Mouse (Mus musculus): Measurements from ENCODE around the gene Inha. TPM values are rescaled to one million over a fixed set of nuclear protein-coding genes. Genes with fewer than 3 reads are reported as not detected.

Gene Inha
- 4.1 and 5.5 TPM in 2 replicates for polyA plus RNA-seq (2015; fragmentation: Nextera tagmentation; extraction: Ambion mirVana)

DNA sequence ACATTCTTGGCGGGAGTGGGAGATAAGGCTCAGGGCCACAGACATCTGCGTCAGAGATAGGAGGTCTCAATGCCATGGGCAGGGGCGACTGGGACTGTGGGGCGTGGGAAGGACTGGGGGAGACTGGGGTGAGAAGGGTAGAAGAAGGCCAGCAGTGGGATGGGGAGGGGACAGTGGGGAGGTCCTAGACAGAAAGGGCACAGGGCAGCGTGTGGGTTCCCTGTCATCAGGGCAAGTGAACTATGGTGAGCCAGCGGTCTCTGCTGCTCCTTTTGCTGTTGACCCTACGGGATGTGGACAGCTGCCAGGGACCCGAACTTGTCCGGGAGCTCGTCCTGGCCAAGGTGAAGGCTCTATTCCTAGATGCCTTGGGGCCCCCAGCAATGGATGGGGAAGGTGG is at the start of gene Inha:
Inha (plus strand) TSS at position 72 of the 400 bp plus-strand sequence.
- 34% methylated on average over 10 of the region's 10 CpGs for WGBS
- Histone ChIP-seq H3K27ac (ENCODE audit: low read length) (peak within 1 kb of the TSS; percentile 100), H3K4me3 (ENCODE audit: low read length) (peak within 1 kb of the TSS; percentile 92), H3K27me3 (ENCODE audit: control insufficient read depth, insufficient read depth, low read length) (no peaks in the 10 kb centered on the region), H3K36me3 (ENCODE audit: control insufficient read depth, insufficient read depth) (0 out of 2 replicates have a peak, but pooled peaks cover 4% of the 10 kb centered on the region), H3K9me3 (replicated peaks; ENCODE audit: control insufficient read depth, low read length) (no peaks in the 10 kb centered on the region), H3K4me2 (ENCODE audit: low read depth, low read length) (peak within 1 kb of the TSS; percentile 89), H3K9ac (ENCODE audit: low read length) (peak within 1 kb of the TSS; percentile 99), H3K4me1 (ENCODE audit: control insufficient read depth, insufficient read depth, low read length) (peaks cover 59% of the 10 kb centered on the region)
- ATAC-seq (replicated peaks; ENCODE audit: extremely low read depth, insufficient read depth, low FRiP score) = no peak

DNA sequence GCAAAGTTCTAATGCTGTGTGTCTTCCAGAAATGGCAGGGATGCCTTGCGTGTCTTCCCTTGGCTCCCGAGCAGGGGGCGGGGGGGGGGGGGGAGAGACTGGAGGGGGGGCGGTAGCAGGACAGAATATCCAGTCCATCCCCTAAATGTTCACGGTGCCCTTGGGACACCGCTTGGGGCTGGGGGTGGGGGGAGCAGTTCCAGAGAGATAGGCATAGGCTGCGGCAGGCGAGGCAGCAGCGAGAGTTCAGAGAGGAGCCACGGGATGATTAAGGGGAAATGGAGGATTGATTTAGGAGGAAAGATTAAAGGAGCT is 49.2 kb upstream of the Inha start:
- ATAC-seq (replicated peaks; ENCODE audit: extremely low read depth, insufficient read depth, low FRiP score) = no peak
- H3K9ac ChIP-seq (ENCODE audit: low read length) = no peak overlapping the region
- H3K27ac ChIP-seq (ENCODE audit: low read length) = no peak overlapping the region
- no peak overlapping the region for H3K4me3 ChIP-seq (ENCODE audit: low read length)
- no peaks in the 10 kb centered on the region for H3K9me3 ChIP-seq (replicated peaks; ENCODE audit: control insufficient read depth, low read length)
- no peaks in the 10 kb centered on the region for H3K36me3 ChIP-seq (ENCODE audit: control insufficient read depth, insufficient read depth)
- peaks cover 44% of the 10 kb centered on the region for H3K27me3 ChIP-seq (ENCODE audit: control insufficient read depth, insufficient read depth, low read length)
- 7% methylated on average over 10 of the region's 10 CpGs for WGBS
- peaks cover 11% of the 10 kb centered on the region for H3K4me1 ChIP-seq (ENCODE audit: control insufficient read depth, insufficient read depth, low read length)
- H3K4me2 ChIP-seq (ENCODE audit: low read depth, low read length) = peak overlapping the region; percentile 70; the same call in 1 of the 2 replicates

DNA sequence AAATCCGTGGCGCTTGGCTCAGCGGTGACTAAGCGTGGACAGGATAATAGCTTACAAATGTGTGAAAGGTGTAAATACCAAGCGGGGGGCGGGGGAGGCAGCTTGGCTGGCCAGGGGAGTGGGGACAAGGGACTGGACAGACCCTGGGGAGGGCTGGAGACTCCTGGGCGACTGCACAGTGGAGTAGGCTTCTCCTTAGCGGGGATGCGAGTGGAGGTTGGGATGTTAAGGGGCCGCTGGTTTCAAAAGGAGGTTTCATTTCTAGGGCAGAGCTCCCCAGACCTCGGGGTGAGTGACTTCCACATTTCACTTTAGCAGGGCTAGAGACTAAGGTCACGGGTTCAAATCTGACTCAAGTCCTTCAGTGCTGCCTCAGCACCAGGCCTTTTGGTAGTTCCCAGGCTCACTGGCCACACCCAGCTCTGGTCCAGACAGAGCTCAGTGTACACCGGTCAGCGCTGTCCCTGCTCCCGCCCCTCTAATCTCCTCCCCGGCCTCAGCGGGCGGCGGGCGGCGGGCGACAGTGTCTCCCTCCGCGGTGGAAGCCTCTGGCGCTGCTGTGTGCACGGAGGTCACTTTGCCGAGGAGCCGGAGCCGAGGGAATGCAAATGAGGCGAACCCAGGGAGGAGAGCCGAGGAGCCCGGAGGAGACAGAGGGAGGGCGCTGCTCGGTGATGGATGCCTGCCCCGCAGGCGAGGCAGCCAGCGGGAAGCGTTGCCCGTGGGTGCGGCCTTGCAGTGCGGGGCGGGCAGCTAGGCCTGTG is 48.7 kb upstream of the Inha start:
- Histone ChIP-seq H3K4me3 (ENCODE audit: low read length) (peak overlapping the region; percentile 48), H3K4me1 (ENCODE audit: control insufficient read depth, insufficient read depth, low read length) (peaks cover 11% of the 10 kb centered on the region), H3K27ac (ENCODE audit: low read length) (0 out of 2 replicates have a peak overlapping the region, but pooled peaks have one; percentile 39), H3K9ac (ENCODE audit: low read length) (peak overlapping the region; percentile 71), H3K27me3 (ENCODE audit: control insufficient read depth, insufficient read depth, low read length) (peaks cover 40% of the 10 kb centered on the region), H3K9me3 (replicated peaks; ENCODE audit: control insufficient read depth, low read length) (no peaks in the 10 kb centered on the region), H3K36me3 (ENCODE audit: control insufficient read depth, insufficient read depth) (no peaks in the 10 kb centered on the region), H3K4me2 (ENCODE audit: low read depth, low read length) (peak overlapping the region; percentile 70)
- 3% methylated on average over 40 of the region's 42 CpGs for WGBS
- ATAC-seq (replicated peaks; ENCODE audit: extremely low read depth, insufficient read depth, low FRiP score) = peak; percentile 67

DNA sequence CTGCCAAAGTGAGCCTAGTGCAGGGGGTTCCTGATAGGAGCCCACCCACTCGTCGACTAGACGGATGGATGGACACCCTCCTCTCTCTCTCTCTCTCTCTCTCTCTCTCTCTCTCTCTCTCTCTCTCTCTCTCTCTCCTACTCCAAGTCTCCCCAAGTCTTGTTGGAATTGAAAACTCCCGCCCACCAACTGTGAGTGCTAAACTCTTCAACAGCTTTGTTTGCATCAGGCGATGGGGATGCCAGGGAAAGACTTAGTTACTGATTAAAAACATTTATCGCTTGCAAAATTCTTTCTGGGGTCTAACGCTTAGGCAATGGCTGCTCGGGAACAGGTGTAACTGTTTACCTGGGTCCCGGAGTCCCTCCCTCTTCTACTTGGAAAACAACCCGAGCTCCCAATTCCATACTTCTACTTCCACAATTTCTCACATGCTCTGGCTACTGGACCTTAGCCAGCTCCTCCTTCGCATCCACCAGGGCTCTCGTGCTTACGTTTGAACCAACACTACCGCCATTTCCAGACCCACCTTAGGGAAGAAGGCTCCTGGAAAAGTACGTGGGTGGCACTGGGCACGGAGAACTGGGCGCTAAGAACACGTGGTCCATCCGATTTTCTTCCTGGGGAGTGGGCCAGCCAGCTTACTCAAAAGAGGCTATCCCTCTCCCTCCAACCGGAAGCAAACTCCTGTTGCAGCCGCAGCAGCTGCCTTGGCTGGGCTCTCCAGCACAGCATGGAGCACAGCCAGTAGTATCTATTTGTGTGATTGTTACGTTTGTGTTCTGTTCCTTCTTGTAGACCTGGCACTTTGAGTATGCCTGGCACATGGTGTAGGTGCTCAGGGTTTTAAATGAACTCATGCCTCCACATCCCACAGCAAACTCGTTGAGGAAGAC is 47.8 kb upstream of the Inha start:
- WGBS = 14% methylated on average over 23 of the region's 23 CpGs
- Histone ChIP-seq H3K27ac (ENCODE audit: low read length) (peak overlapping the region; percentile 39; the same call in 1 of the 2 replicates), H3K9ac (ENCODE audit: low read length) (peak overlapping the region; percentile 71), H3K4me1 (ENCODE audit: control insufficient read depth, insufficient read depth, low read length) (peaks cover 15% of the 10 kb centered on the region), H3K36me3 (ENCODE audit: control insufficient read depth, insufficient read depth) (no peaks in the 10 kb centered on the region), H3K4me2 (ENCODE audit: low read depth, low read length) (peak overlapping the region; percentile 70), H3K27me3 (ENCODE audit: control insufficient read depth, insufficient read depth, low read length) (peaks cover 33% of the 10 kb centered on the region), H3K9me3 (replicated peaks; ENCODE audit: control insufficient read depth, low read length) (no peaks in the 10 kb centered on the region), H3K4me3 (ENCODE audit: low read length) (peak overlapping the region; percentile 48)
- no peak for ATAC-seq (replicated peaks; ENCODE audit: extremely low read depth, insufficient read depth, low FRiP score)

DNA sequence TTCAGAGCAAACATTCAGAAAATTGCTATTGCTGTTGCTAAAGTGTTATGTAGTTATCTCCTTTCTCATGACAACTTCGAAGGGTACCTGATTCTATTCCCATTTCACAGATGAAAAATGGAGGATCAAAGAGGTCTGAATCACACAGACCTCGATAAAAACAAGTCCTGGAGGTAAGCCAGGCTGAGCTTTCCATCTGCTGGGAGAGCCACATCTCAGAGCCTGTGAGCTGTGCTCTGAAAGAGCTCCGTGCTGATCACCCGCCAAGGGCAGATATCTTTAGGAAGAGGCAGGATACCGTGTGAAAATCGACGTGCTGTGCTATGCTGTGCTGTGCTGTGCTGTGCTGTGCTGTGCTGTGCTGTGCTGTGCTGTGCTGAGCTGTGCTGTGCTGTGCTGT is 46.6 kb upstream of the Inha start:
- 38% methylated on average over 7 of the region's 7 CpGs for WGBS
- no peaks in the 10 kb centered on the region for H3K36me3 ChIP-seq (ENCODE audit: control insufficient read depth, insufficient read depth)
- no peak overlapping the region for H3K4me2 ChIP-seq (ENCODE audit: low read depth, low read length)
- H3K4me3 ChIP-seq (ENCODE audit: low read length) = no peak overlapping the region
- H3K27me3 ChIP-seq (ENCODE audit: control insufficient read depth, insufficient read depth, low read length) = peaks cover 33% of the 10 kb centered on the region
- no peaks in the 10 kb centered on the region for H3K9me3 ChIP-seq (replicated peaks; ENCODE audit: control insufficient read depth, low read length)
- peaks cover 15% of the 10 kb centered on the region for H3K4me1 ChIP-seq (ENCODE audit: control insufficient read depth, insufficient read depth, low read length)
- no peak for ATAC-seq (replicated peaks; ENCODE audit: extremely low read depth, insufficient read depth, low FRiP score)
- H3K9ac ChIP-seq (ENCODE audit: low read length) = no peak overlapping the region
- no peak overlapping the region for H3K27ac ChIP-seq (ENCODE audit: low read length)

DNA sequence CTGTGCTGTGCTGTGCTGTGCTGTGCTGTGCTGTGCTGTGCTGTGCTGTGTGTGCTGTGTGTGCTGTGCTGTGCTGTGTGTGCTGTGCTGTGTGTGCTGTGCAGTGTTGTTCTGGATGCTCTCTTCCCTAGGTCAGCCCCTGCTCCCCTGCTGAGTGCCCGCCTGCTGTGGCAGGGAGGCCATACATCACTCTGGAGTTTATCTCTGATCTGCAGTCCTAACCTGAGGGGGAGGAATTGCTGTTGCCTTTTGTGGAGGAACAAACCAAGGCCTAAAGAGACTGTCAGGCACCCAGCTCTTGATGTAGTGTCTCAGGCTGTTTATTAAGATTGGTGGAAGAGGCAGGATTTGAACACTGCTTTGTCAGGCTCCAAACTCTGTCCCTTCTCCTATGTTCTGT is 44.2 kb upstream of the Inha start:
- Histone ChIP-seq H3K9me3 (replicated peaks; ENCODE audit: control insufficient read depth, low read length) (no peaks in the 10 kb centered on the region), H3K4me3 (ENCODE audit: low read length) (no peak overlapping the region), H3K4me1 (ENCODE audit: control insufficient read depth, insufficient read depth, low read length) (peaks cover 15% of the 10 kb centered on the region), H3K9ac (ENCODE audit: low read length) (no peak overlapping the region), H3K36me3 (ENCODE audit: control insufficient read depth, insufficient read depth) (no peaks in the 10 kb centered on the region), H3K4me2 (ENCODE audit: low read depth, low read length) (no peak overlapping the region), H3K27me3 (ENCODE audit: control insufficient read depth, insufficient read depth, low read length) (peaks cover 27% of the 10 kb centered on the region), H3K27ac (ENCODE audit: low read length) (no peak overlapping the region)
- no peak for ATAC-seq (replicated peaks; ENCODE audit: extremely low read depth, insufficient read depth, low FRiP score)
- 63% methylated on average over 1 of the region's 1 CpGs for WGBS

DNA sequence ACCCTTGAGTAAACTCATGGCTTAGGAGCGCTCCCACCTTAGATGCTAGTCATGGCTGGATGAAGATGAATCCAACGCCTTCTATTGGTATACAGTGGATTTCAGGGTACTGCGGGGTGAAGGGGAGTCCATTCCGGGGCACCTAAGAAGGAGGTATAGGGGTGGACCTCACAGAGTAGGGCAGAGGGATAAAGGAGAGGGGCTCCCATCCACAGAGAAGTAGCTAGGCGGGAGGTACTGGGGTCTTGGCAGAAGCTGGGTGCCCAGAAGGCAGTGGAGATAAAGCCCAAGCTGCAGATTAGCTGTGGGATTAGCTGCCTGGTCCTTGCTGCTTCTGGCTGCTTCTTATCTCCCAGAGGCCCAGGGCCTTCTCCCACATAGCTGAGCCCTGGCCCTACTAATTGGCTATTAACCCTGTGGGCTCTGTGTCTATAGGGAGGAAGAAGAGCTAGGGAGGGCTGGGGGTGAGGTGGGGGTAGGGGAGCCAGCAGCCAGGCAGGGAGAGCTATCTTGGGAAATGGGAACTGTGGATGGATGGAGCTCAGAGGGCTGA is 43.1 kb upstream of the Inha start:
- Histone ChIP-seq H3K4me2 (ENCODE audit: low read depth, low read length) (no peak overlapping the region), H3K9ac (ENCODE audit: low read length) (peak overlapping the region; percentile 18; the same call in 1 of the 2 replicates), H3K9me3 (replicated peaks; ENCODE audit: control insufficient read depth, low read length) (no peaks in the 10 kb centered on the region), H3K4me1 (ENCODE audit: control insufficient read depth, insufficient read depth, low read length) (peaks cover 10% of the 10 kb centered on the region), H3K27me3 (ENCODE audit: control insufficient read depth, insufficient read depth, low read length) (peaks cover 33% of the 10 kb centered on the region), H3K36me3 (ENCODE audit: control insufficient read depth, insufficient read depth) (no peaks in the 10 kb centered on the region), H3K4me3 (ENCODE audit: low read length) (no peak overlapping the region), H3K27ac (ENCODE audit: low read length) (no peak overlapping the region)
- WGBS = 50% methylated on average over 5 of the region's 5 CpGs
- ATAC-seq (replicated peaks; ENCODE audit: extremely low read depth, insufficient read depth, low FRiP score) = no peak

DNA sequence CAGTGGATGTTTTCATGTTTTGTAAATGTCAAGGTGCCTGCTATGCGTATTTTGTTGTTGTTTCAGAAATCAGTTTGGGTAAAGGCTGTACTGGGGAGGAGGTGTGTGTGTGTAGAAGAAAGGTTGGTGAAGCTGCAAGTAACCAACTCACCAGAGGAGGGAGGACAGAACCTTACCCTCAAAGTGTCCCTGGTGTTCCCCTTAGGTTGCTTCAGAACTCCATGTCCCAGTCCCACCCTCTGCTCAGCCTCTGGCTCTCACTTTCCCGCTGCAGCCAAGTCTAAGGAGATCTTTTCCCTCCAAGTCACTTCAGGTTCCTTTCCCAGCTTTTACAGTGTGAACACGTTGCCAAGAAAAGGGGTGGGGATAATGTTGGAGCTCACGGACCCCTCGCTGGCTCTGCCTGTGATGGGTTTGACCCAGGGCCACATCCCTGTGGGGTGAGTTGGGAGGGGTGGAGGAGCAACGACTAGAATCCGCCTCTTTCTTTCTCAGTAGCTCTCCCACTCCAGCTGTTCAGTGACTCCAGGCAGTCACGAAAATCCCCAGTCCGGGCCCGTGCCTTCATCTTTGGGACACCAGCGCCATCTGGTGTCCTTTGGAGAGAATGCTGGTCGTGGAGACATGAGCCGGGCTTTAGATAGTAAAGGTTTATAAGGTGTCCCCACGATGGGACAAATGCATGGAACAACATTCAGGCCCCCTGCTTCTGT is 39.5 kb upstream of the Inha start:
- 7% methylated on average over 14 of the region's 14 CpGs for WGBS
- peak; percentile 63; the same call in 1 of the 2 replicates for ATAC-seq (replicated peaks; ENCODE audit: extremely low read depth, insufficient read depth, low FRiP score)
- Histone ChIP-seq H3K4me2 (ENCODE audit: low read depth, low read length) (no peak overlapping the region), H3K4me3 (ENCODE audit: low read length) (no peak overlapping the region), H3K9me3 (replicated peaks; ENCODE audit: control insufficient read depth, low read length) (no peaks in the 10 kb centered on the region), H3K27ac (ENCODE audit: low read length) (no peak overlapping the region), H3K9ac (ENCODE audit: low read length) (peak overlapping the region; percentile 16; the same call in 1 of the 2 replicates), H3K36me3 (ENCODE audit: control insufficient read depth, insufficient read depth) (no peaks in the 10 kb centered on the region), H3K4me1 (ENCODE audit: control insufficient read depth, insufficient read depth, low read length) (peaks cover 4% of the 10 kb centered on the region), H3K27me3 (ENCODE audit: control insufficient read depth, insufficient read depth, low read length) (peaks cover 38% of the 10 kb centered on the region)

All from heart, embryonic 16.5 days (tissue).